Mouse (Mus musculus) stomach, embryonic 14.5 days (tissue): Measurements from ENCODE around the gene Dscam. TPM values are rescaled to one million over a fixed set of nuclear protein-coding genes. Genes with fewer than 3 reads are reported as not detected.
A peak's percentile ranks its signal among the peaks of the same experiment; 100 is the strongest.

Source experiments
- ATAC-seq: fragments of 200-750 bp; cut with Nextera tagmentation; 2 replicates; pipeline ENCODE4 v1.8.0; 2017; ENCODE audit warnings: low read depth, moderate TSS enrichment; ENCODE audit not compliant: insufficient number of reproducible peaks, insufficient read depth, low FRiP score
- H3K27ac ChIP-seq: fragments of 300-500 bp; sonication (generic); 2 replicates; pipeline ENCODE4 v1.5.1; 2014; ENCODE audit warnings: mild to moderate bottlenecking, low read length, moderate library complexity, mixed read lengths
- H3K27me3 ChIP-seq: fragments of 300-500 bp; sonication (generic); 2 replicates; pipeline ENCODE4 v1.6.1; 2014; ENCODE audit warnings: low read length, control low read depth, mixed read lengths; ENCODE audit not compliant: control insufficient read depth, insufficient read depth
- H3K36me3 ChIP-seq: fragments of 300-500 bp; sonication (generic); 2 replicates; pipeline ENCODE4 v1.6.1; 2014; ENCODE audit warnings: mild to moderate bottlenecking, control low read depth, low read length, moderate library complexity, mixed read lengths; ENCODE audit not compliant: control insufficient read depth, insufficient read depth
- H3K4me1 ChIP-seq: fragments of 300-500 bp; sonication (generic); 2 replicates; pipeline ENCODE4 v1.6.1; 2014; ENCODE audit warnings: low read length, control low read depth, mixed read lengths; ENCODE audit not compliant: control insufficient read depth, insufficient read depth
- H3K4me2 ChIP-seq: fragments of 300-500 bp; sonication (generic); replicated peaks from 2 replicates; pipeline ENCODE4 v1.6.1; 2014; ENCODE audit warnings: low read depth, low read length, control low read depth
- H3K4me3 ChIP-seq: fragments of 300-500 bp; sonication (generic); 2 replicates; pipeline ENCODE4 v1.5.1; 2014; ENCODE audit warnings: low read depth, low read length, control low read depth
- H3K9ac ChIP-seq: fragments of 300-500 bp; sonication (generic); replicated peaks from 2 replicates; pipeline ENCODE4 v1.6.1; 2014; ENCODE audit warnings: low read depth, mild to moderate bottlenecking, control low read depth, low read length, moderate library complexity, mixed read lengths
- H3K9me3 ChIP-seq: fragments of 300-500 bp; sonication (generic); 2 replicates; pipeline ENCODE4 v1.6.1; 2016; ENCODE audit warnings: low read depth, low read length, control low read depth; ENCODE audit not compliant: control insufficient read depth
- WGBS: fragments of 180-500 bp; shearing (Covaris S2); extraction: QIAGEN DNeasy Blood & Tissue Kit; methylation state at CpG from one replicate; pipeline ENCODE4 v1.1.7; 2014; 5-methylcytosine and 5-hydroxymethylcytosine counted together
- polyA plus RNA-seq: library from polyadenylated mRNA; unstranded; fragments of >200 nt; fragmentation: Nextera tagmentation; extraction: Ambion mirVana; gene quantifications from 2 replicates; pipeline ENCODE4 v1.2.1, GENCODE M21; 2014

Dscam gene
- polyA plus RNA-seq, 1 experiment from 2014 or later, result 0.30 TPM

DNA sequence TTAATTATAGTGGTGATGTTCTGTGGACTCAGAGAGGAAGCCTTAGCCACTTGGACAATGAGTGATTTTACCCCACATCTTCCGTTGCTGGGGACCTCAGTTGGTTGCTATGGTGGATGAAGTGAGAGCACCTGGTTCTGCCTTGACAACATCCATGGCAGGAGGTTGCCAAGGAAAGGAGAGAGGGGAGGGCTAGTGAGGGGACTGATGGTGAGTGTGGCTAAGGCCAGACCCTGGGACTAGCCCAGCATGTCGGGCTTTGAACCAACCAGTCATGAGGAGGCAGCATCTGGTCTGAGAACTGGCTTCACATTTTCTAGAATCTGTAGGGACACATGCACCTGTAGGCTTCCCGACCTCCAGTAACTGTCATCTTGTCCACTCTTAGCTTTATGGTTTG, 439.7 kb downstream of the Dscam start:
- Histone ChIP-seq H3K9ac (no peak overlapping the region), H3K27me3 (no peaks in the 10 kb centered on the region), H3K4me2 (no peak overlapping the region), H3K27ac (no peak overlapping the region), H3K9me3 (no peaks in the 10 kb centered on the region), H3K36me3 (no peaks in the 10 kb centered on the region), H3K4me3 (no peak overlapping the region), H3K4me1 (no peaks in the 10 kb centered on the region)
- ATAC-seq, result no peak
- WGBS, result 81% methylated on average over 3 of the region's 3 CpGs

DNA sequence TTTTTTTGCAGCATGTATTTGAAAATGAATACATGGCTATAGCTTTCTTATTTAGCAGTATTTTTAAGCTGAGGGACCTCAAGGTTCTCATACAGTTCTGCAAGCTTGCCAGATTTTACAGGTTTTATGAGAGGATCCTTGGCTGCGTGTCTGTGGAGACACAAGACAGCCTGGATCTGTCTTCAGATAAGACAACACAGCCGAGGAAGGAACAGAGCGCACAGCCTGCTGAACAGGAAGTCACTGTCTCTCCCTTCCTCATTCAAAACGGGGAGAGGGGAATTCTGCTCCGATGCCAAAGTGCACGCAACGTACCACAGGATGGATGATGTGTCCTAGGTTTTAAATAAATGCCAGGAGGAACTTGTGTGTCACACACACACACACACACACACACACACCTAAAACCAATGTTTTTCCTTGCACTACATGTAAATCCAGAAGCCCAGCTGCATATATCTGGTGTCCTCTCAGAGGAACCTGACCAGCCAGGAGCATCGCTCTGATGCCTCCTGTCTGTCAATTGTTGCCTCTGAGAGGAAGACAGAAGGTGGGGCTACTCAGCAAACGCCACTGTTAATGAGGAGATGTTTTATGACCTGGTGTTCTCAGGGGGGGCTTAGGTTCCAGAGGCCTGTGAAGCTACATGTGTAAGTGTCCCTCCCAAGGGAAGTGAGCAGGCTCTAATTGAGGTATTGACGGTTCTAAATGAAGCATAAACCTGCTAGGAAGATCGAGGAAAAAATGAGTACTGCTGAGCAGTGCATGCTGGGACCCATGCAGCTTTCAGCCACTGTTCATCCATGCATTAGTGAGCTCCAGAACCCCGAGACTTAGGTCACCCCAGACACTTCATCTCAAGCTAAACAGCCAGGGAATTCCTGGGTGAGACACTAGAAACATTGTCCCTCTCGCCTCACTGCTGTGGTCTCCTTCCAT, 442.4 kb downstream of the Dscam start:
- no peak for ATAC-seq

GRCm38 (mm10) chr16:96725071-96725724, 445.4 kb downstream of the Dscam start:
- H3K27me3 ChIP-seq, result no peaks in the 10 kb centered on the region
- H3K27ac ChIP-seq, result no peak overlapping the region
- H3K4me1 ChIP-seq, result no peaks in the 10 kb centered on the region
- no peak overlapping the region for H3K4me2 ChIP-seq
- WGBS, result 81% methylated on average over 8 of the region's 8 CpGs
- no peaks in the 10 kb centered on the region for H3K9me3 ChIP-seq
- no peak overlapping the region for H3K4me3 ChIP-seq
- H3K9ac ChIP-seq, result no peak overlapping the region
- no peaks in the 10 kb centered on the region for H3K36me3 ChIP-seq
- ATAC-seq, result no peak

More for the DNA sequence above, 442.4 kb downstream of the Dscam start:
- no peak overlapping the region for H3K4me3 ChIP-seq
- H3K27me3 ChIP-seq, result no peaks in the 10 kb centered on the region
- H3K9ac ChIP-seq, result no peak overlapping the region
- no peaks in the 10 kb centered on the region for H3K36me3 ChIP-seq
- H3K4me1 ChIP-seq, result no peaks in the 10 kb centered on the region
- WGBS, result 50% methylated on average over 13 of the region's 13 CpGs
- H3K4me2 ChIP-seq, result no peak overlapping the region
- H3K9me3 ChIP-seq, result no peaks in the 10 kb centered on the region
- H3K27ac ChIP-seq, result no peak overlapping the region

DNA sequence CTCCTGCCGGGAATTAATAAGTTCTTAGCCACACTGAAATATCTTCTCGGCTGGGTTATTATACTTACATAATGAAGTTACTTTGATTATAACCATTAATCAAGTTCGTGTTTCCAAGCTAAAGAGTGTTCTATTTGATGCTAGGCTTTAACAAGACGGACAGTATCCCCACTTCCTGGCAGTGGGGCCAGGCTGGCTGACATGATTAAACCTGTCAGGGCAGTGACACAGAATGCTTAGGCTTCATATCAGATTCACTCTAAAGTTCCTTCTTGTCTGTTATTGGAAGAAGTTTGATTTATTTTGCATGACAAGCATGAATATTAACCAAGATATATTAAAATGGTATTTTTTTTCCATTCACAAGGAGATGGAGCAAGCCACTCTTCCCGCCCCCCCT, 446.0 kb downstream of the Dscam start:
- Histone ChIP-seq H3K4me1 (no peaks in the 10 kb centered on the region), H3K36me3 (no peaks in the 10 kb centered on the region), H3K27me3 (no peaks in the 10 kb centered on the region), H3K4me3 (no peak overlapping the region), H3K9ac (no peak overlapping the region), H3K27ac (no peak overlapping the region), H3K9me3 (no peaks in the 10 kb centered on the region), H3K4me2 (no peak overlapping the region)
- no peak for ATAC-seq
- 53% methylated on average over 5 of the region's 5 CpGs for WGBS

- H3K4me2 ChIP-seq, result no peak overlapping the region
- H3K36me3 ChIP-seq, result no peaks in the 10 kb centered on the region
- no peak overlapping the region for H3K27ac ChIP-seq
- H3K4me1 ChIP-seq, result no peaks in the 10 kb centered on the region
- no peak overlapping the region for H3K4me3 ChIP-seq
- WGBS, result 89% methylated on average over 3 of the region's 3 CpGs
- ATAC-seq, result no peak
- no peaks in the 10 kb centered on the region for H3K27me3 ChIP-seq
- H3K9ac ChIP-seq, result no peak overlapping the region
- no peaks in the 10 kb centered on the region for H3K9me3 ChIP-seq
Measured at GRCm38 (mm10) chr16:96724123-96724522, 446.4 kb downstream of the Dscam start.

GRCm38 (mm10) chr16:96723066-96723669, 447.4 kb downstream of the Dscam start:
- Histone ChIP-seq H3K36me3 (no peaks in the 10 kb centered on the region), H3K9ac (no peak overlapping the region), H3K27ac (no peak overlapping the region), H3K4me3 (no peak overlapping the region), H3K9me3 (no peaks in the 10 kb centered on the region), H3K4me1 (no peaks in the 10 kb centered on the region), H3K4me2 (no peak overlapping the region), H3K27me3 (no peaks in the 10 kb centered on the region)
- 0 out of 2 replicates have a peak, but pooled peaks have one; percentile 63 for ATAC-seq
- 91% methylated on average over 2 of the region's 2 CpGs for WGBS

- no peaks in the 10 kb centered on the region for H3K27me3 ChIP-seq
- no peak overlapping the region for H3K4me2 ChIP-seq
- no peaks in the 10 kb centered on the region for H3K9me3 ChIP-seq
- no peak overlapping the region for H3K4me3 ChIP-seq
- H3K9ac ChIP-seq, result no peak overlapping the region
- 67% methylated on average over 3 of the region's 3 CpGs for WGBS
- no peaks in the 10 kb centered on the region for H3K4me1 ChIP-seq
- no peak for ATAC-seq
- no peaks in the 10 kb centered on the region for H3K36me3 ChIP-seq
- no peak overlapping the region for H3K27ac ChIP-seq
Measured at GRCm38 (mm10) chr16:96722135-96722534, 448.4 kb downstream of the Dscam start.

- 72% methylated on average over 9 of the region's 9 CpGs for WGBS
- ATAC-seq, result no peak
Measured at GRCm38 (mm10) chr16:96721241-96721640, 449.3 kb downstream of the Dscam start.

More at GRCm38 (mm10) chr16:96721241-96721640, 449.3 kb downstream of the Dscam start:
- Histone ChIP-seq H3K4me1 (no peaks in the 10 kb centered on the region), H3K4me2 (no peak overlapping the region), H3K27ac (no peak overlapping the region), H3K27me3 (no peaks in the 10 kb centered on the region), H3K9me3 (no peaks in the 10 kb centered on the region), H3K36me3 (no peaks in the 10 kb centered on the region), H3K4me3 (no peak overlapping the region), H3K9ac (no peak overlapping the region)
